Mouse (Mus musculus) neural tube, embryonic 10.5 days (tissue): Measurements from ENCODE around the gene Fbxo34.

Experiments used
- DNase-seq: peaks from one replicate; pipeline ENCODE4 v3.0.0-alpha.2; 2017; ENCODE audit warnings: low spot score; ENCODE audit errors: extremely low spot score

Gene Fbxo34

DNA sequence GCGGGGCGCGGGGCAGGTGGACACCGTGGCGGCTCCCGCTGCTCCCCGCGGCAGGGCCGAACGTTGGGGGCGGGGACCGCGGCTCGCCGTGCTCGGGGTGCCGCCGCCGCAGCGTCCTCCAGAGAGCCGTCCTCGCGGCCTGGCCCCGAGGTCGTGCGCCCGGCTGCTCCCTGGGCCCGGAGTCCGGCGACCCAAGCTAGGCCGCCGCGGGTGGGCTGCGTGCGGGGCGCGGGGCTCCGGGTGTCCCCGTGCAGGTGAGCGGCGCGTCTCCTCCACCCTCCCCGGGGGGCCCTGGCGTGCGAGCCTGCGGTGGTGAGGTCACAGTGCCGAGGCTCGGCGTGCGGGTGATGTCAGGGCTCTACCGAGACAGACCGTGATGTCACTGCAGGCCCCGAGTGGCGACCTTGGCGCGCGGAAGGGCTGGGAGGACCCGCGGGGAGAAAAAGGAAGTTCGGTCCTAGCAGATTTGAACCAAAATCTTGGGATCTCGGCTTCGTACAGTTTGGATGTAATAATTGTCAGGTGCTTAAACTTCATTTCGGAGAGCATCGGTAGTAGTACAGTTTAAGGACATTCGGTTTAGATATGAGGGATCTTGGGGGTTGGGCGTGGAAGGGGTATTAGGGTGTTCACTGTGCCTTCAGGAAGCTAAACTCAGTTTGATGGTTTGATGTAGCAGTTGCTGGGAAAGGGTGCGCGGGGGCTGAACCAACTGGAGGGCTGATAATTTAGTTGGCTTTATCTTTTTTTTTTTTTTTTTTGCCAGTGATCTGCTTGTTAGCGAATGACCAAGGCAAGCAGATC is 22.7 kb downstream of the Fbxo34 start:
- DNase-seq, result no peak

DNA sequence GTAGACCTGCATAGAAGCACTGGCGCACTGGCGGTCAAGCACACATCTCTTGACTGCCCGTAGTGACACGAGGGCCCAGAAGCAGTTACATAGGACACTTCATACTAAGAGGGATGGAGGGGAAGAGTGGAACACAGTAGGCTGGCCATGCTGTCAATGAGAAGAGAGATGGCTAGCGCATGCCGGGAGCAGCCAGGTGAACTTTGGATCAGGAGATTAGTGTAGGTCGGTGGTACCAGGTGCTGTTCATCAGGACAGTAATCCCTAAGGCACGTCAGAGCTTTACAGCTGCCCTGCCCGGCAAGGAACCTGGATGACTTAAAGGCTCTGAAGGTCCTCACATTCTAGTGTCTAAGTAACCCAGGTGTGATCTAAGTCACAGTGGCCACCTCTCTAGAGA is 23.7 kb downstream of the Fbxo34 start:
- DNase-seq, result no peak

- no peak for DNase-seq
These were observed 24.5 kb downstream of the Fbxo34 start for GRCm38 (mm10) chr14:47474571-47475254.

DNA sequence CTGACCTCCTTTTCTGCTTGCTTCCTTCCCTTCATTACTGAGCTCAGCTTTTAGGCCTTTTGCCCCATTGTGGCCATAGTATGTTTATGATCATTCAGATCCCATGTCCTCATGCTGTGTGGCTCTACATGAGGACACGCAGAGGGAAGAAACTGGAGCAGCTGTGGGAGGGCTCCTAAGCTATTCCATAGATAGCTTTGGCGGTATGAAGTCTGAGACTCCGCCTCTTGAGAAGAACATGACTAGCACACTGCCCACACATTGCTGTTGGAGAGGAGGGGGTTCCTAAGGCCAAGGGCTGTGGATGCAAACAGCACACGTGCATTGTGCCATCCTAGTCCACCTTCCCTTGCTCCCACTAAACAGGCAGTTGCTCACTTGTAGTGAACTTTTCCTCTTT is 26.0 kb downstream of the Fbxo34 start:
- DNase-seq, result no peak

DNA sequence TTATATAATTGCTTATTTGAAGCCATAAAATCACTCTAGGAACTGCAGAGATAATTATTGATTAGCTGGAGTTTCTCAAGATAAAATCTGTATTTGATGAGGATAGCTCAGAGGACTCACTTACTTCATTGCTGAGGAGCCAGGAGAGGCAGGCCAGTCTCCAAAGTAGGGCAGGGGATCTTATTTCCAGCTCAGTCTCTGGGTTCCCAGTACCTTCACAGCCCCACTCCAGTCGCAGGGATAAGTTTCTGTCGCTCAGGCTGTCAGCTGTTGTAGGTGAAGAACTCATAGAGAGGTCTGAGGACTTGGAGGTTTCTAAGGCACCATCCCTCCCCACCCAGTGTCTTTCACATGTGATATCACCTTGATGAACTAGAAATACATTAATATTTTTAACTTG is 27.5 kb downstream of the Fbxo34 start:
- no peak for DNase-seq

- DNase-seq, result no peak
These were observed 32.0 kb downstream of the Fbxo34 start for GRCm38 (mm10) chr14:47482200-47482599.

DNA sequence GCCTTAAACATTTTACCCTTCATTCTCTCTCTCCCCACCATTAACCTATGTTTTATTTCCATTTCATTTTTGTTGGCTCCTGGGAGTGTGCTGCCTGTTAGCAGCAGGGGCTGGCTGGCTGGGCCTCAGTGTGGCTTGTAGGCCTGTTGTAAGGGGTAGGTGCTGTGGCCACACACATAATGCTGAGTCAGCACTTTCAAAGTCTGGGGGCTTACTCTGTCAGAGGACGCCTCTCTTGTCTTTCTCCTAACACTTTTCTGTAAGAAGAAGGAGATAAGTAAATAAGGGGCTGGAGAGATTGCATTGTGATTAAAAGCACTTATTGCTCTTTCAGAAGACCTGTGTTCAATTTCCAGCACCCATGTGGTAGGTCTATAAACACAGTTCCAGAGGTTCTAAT is 32.9 kb downstream of the Fbxo34 start:
- DNase-seq, result no peak

DNA sequence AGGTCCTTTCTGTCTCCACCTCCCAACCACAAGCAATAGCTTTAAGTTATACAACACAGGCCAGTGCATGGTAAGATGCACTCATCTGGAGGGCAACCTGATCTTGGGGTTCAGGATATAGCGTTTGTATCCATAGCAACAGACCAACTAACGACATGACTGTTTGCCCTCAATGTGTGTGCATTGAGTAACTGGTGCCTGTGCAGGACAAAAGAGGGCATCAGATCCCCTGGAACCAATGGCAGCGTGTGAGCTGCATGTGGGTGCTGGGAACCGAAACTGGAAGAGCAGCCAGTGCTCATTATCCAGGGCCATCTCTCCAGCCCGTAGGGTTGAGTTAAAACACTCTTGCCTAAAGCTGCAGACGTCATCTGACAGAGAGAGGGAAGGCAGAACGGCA is 38.5 kb downstream of the Fbxo34 start:
- peak; percentile 15 for DNase-seq

DNA sequence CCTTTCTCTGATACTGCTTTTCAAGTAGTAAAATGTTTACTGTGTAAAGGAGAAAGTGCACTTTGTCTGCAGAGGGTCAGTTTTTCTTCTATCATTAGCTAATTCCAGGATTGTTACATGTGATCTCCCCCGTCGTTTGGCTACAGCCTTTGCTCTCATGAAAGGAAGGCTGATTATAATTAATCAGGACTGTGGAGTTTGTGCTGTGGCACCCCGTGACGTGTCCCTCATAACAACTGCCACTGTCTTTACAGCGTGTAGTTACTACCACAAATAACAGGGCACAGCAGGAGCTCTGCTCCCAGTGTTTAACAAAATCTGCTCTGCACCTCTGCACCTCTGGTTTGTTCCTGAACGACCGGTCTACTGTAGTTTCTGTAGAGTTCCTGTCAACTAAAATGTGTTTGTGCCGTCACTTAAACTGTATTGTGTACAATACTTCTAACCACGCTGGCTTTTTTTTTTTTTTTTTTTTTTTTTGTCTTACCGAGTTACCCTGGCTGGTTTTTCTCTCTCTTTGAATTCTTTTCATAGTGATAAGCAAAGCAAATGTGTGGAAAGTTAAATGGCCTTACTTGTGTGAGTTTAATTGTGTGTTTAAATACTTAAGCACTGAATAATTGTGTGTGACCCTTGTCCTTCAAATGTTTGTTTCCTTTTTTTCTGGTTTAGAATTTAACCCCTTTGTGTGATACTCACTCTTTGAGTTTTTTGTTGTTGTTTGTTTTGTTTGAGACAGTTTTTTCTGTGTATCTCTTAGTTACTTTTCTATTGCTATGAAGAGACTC is 39.3 kb downstream of the Fbxo34 start:
- DNase-seq, result no peak

DNA sequence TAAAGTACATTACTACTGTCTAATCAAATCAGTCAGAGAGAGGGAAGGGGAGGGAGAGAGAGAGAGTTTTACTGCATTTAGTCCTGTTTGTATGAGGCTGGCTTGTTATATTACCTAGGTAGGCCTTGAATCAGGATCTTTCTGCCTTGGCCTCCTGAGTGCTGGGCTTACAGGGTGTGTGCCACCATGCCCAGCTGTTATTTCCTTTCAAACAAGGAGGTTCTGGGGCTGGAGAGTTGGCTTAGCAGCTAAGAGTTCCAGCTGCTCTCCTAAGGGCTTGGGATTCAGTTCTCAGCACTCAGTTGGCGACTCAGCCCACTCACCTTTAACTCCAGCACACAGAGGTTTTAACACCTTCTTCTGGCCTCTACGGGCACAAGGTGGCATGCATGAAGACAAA is 40.5 kb downstream of the Fbxo34 start:
- no peak for DNase-seq

DNA sequence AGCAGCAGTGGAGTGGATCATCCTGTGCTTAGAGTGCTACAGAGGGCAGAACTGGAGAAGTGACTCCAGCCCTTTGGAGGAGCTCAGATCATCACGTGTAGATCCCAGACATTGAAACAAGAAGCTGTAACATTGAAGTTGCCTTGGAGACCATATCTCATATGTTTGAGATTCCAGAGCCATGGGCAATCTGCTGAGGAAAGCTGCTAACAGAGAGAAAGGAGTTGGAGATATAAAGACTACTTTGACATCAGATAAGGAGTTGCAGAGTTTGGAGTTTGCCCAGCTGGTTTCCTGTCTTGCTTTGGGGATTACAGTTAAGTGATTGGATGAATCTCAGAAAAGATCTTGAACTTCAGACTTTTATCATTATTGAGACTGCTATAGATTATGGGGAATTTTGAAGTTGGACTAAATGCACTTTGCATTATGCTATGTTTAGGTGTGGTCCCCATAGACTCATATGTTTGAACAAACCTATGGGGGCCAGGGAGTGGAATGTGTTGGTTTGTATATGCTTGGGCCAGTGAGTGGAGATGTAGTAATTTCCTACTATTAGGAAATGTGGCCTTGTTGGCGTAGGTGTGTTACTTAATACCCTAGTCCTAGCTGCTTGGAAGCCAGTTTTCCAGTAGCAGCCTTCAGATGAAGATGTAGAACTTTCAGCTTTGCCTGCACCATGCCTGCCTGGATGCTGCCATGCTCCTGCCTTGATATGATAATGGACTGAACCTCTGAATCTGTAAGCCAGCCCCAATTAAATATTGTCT is 43.6 kb downstream of the Fbxo34 start:
- no peak for DNase-seq

- no peak for DNase-seq
These were observed 45.7 kb downstream of the Fbxo34 start for GRCm38 (mm10) chr14:47495951-47496350.

DNA sequence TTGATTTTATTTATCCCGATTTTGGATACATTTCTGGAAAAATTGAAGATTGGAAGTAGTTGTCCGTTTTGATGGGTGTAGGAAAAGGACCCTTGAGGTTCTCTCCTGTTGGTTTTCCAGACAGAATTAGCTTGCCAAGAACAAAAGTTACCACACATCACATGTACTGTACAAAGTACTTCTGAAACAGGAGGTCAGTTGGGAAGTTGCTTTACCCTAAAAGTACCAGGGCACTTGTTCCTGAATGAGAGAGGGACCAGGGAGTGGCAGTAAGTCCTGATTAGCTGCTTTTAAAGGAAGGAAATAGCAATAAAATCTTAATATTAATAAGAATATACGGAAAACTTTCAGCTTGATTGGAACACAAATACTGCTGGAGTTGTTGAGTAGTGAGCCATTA is 46.9 kb downstream of the Fbxo34 start:
- no peak for DNase-seq

- DNase-seq, result no peak
These were observed 48.4 kb downstream of the Fbxo34 start for GRCm38 (mm10) chr14:47498632-47499031.

DNA sequence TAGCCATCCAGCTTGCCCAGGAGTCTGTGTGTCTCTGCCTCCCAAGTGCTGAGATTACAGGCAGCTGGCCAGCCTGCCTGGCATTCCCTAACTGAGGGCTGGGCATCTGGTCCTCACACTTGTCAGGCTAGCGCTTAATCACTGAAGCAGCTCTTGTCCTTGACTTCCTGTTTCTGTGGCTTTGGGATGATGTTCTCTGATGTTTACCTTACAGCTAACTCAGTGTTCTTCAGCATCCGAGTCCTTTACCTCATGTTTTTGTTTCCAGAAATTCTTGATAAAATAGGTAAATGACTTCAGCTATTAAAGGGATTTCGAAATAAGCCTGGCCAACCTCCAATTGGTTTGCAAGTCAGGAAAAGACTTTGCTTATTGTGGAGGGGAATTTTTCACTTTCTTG is 53.8 kb downstream of the Fbxo34 start:
- no peak for DNase-seq

DNA sequence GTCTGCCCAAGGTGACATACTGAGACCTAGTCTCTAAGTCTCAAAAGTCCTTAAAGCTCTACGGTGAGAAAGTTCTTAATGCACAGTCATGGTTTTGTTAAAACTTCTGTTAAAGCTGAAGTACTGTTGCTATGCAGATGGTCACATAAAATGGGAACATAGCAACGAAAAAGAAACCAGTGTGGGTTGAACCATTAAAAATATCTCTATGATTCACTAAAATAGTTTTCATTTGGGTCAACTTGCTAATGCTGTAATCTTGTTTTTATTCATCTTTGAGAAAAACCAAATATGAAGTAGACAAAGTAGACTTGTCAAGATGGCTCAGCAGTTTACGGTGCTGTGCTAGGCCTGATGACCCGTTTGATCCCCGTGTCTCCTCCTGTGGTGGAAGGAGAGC is 56.5 kb downstream of the Fbxo34 start:
- no peak for DNase-seq

- DNase-seq, result no peak
These were observed 57.8 kb downstream of the Fbxo34 start for GRCm38 (mm10) chr14:47508035-47508434.

GRCm38 (mm10) chr14:47510244-47510643 is 60.0 kb downstream of the Fbxo34 start:
- no peak for DNase-seq

- no peak for DNase-seq
These were observed 63.4 kb downstream of the Fbxo34 start for GRCm38 (mm10) chr14:47513606-47514005.

DNA sequence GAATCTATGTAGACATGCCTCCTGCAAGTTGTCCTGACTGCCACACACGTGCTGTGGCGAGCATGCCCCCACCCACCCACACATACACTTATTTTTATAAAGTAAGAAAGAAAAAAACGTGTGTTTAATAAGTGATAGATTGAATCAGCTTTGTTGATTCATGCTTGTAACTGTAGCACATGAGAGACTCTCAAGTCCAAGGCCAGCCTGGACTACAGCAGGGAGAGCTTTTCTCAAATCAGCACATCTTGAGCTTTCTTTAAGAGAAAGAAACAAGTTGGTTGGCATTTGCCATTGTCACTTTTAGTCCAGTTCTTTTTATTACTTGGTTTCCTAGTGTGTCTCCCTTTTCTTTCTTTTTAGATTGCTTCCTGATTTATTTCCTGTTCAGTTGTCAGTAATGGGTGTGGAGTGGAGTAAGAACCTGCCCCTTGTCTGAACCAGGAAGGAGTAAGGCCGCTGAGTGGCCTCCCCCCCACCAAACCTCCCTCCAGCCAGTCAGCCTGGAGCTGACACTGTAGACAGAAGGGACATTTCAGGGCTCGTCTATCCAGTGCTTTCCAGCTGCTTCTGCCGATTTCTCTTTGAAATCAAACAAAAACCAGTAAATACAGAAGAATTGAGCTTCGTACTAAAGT is 64.7 kb downstream of the Fbxo34 start:
- DNase-seq, result no peak

- DNase-seq, result no peak
These were observed 65.4 kb downstream of the Fbxo34 start for GRCm38 (mm10) chr14:47515636-47516035.
